Mouse (Mus musculus) liver, embryonic 11.5 days (tissue): Measurements from ENCODE around the gene Rbm19. TPM values are rescaled to one million over a fixed set of nuclear protein-coding genes. Genes with fewer than 3 reads are reported as not detected.
A peak's percentile ranks its signal among the peaks of the same experiment; 100 is the strongest.

Experiments used
- ATAC-seq: fragments of 200-750 bp; cut with Nextera tagmentation; replicated peaks from 2 replicates; pipeline ENCODE4 v1.8.0; 2017; ENCODE audit warnings: moderate number of reproducible peaks, mild to moderate bottlenecking, moderate TSS enrichment, moderate library complexity; ENCODE audit not compliant: low FRiP score
- DNase-seq: peaks from one replicate; pipeline ENCODE4 v3.0.0-alpha.2; 2017; ENCODE audit warnings: low spot score
- H3K27ac ChIP-seq: fragments of 300-500 bp; sonication (generic); 2 replicates; pipeline ENCODE4 v1.5.1; 2014; ENCODE audit warnings: mild to moderate bottlenecking, low read depth, low read length, control low read depth
- H3K27me3 ChIP-seq: fragments of 300-500 bp; sonication (generic); replicated peaks from 2 replicates; pipeline ENCODE4 v1.6.1; 2014; ENCODE audit warnings: low read length, mixed read lengths; ENCODE audit not compliant: control insufficient read depth, insufficient read depth
- H3K36me3 ChIP-seq: fragments of 300-500 bp; sonication (generic); 2 replicates; pipeline ENCODE4 v1.6.1; 2014; ENCODE audit warnings: mild to moderate bottlenecking, low read length, moderate library complexity, mixed read lengths; ENCODE audit not compliant: control insufficient read depth, insufficient read depth
- H3K4me1 ChIP-seq: fragments of 300-500 bp; sonication (generic); replicated peaks from 2 replicates; pipeline ENCODE4 v1.6.1; 2014; ENCODE audit warnings: low read length, mixed read lengths; ENCODE audit not compliant: control insufficient read depth, insufficient read depth
- H3K4me2 ChIP-seq: fragments of 300-500 bp; sonication (generic); 2 replicates; pipeline ENCODE4 v1.6.1; 2014; ENCODE audit warnings: mild to moderate bottlenecking, control low read depth, moderate library complexity
- H3K4me3 ChIP-seq: fragments of 300-500 bp; sonication (generic); 2 replicates; pipeline ENCODE4 v1.5.1; 2014; ENCODE audit warnings: low read depth, low read length, control low read depth
- H3K9ac ChIP-seq: fragments of 300-500 bp; sonication (generic); 2 replicates; pipeline ENCODE4 v1.6.1; 2014; ENCODE audit warnings: low read depth, low read length, control low read depth
- H3K9me3 ChIP-seq: fragments of 300-500 bp; sonication (generic); 2 replicates; pipeline ENCODE4 v1.6.1; 2016; ENCODE audit warnings: low read length, inconsistent platforms, mixed read lengths; ENCODE audit not compliant: control insufficient read depth
- WGBS: fragments of 180-500 bp; shearing (Covaris S2); extraction: QIAGEN DNeasy Blood & Tissue Kit; methylation state at CpG from one replicate; pipeline ENCODE4 v1.1.7; 2014; 5-methylcytosine and 5-hydroxymethylcytosine counted together
- polyA plus RNA-seq: library from polyadenylated mRNA; unstranded; fragments of >200 nt; fragmentation: Nextera tagmentation; extraction: Ambion mirVana; gene quantifications from 2 replicates; pipeline ENCODE4 v1.2.1, GENCODE M21; 2014

Gene Rbm19
- polyA plus RNA-seq, 1 experiment from 2014 or later: 31.8 TPM

DNA sequence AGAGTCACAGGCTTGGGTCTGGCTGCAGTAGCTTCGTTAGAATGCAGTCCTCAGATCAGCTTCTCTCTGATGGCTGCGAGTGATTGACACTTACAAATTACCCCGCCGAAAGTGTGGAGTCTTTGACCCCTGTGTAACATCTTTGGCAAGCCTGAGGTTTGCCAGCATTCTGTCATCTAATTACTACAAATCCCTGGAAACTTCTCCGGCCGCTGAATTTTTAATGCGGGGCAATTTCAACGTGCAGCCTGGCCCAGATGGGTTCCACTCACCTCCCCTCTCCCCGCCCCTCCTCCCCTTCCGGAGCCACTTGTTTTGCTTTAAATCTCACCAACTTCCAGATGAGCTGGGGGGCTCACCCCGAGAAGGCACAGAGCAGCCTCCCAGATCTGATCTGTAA, 94.4 kb downstream of the Rbm19 start:
- H3K36me3 ChIP-seq: no peaks in the 10 kb centered on the region
- no peak overlapping the region for H3K4me3 ChIP-seq
- 13% methylated on average over 11 of the region's 11 CpGs for WGBS
- H3K4me1 ChIP-seq: no peaks in the 10 kb centered on the region
- no peak overlapping the region for H3K27ac ChIP-seq
- no peak overlapping the region for H3K9ac ChIP-seq
- DNase-seq: no peak
- H3K27me3 ChIP-seq: peaks cover 32% of the 10 kb centered on the region
- no peaks in the 10 kb centered on the region for H3K9me3 ChIP-seq
- no peak for ATAC-seq
- H3K4me2 ChIP-seq: peak overlapping the region; percentile 36; the same call in 1 of the 2 replicates

DNA sequence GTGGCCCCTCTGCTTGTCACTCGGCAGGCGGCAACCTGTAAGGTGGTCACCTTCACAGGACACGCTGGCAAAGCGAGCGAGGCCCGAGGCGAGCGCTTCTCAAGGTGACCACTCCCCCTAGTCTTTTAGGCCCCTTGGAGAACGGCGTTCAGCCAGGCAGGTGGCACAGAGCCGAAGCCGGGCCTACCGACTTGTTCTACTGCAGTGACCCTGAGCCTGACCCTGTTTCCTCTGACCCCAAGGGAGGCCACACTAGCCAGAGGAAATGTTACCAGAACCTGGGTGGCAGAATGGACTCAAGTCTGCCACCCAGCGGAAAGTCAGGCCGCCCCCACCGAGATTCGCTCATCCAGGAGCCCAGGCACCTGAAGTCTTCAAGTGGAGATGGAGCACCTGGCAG, 94.9 kb downstream of the Rbm19 start:
- ATAC-seq (no peak), DNase-seq (no peak)
- Histone ChIP-seq H3K9ac (no peak overlapping the region), H3K36me3 (no peaks in the 10 kb centered on the region), H3K9me3 (no peaks in the 10 kb centered on the region), H3K27me3 (peaks cover 32% of the 10 kb centered on the region), H3K4me2 (peak overlapping the region; percentile 36), H3K27ac (no peak overlapping the region), H3K4me1 (no peaks in the 10 kb centered on the region), H3K4me3 (peak overlapping the region; percentile 14; the same call in 1 of the 2 replicates)
- WGBS: 11% methylated on average over 17 of the region's 17 CpGs

DNA sequence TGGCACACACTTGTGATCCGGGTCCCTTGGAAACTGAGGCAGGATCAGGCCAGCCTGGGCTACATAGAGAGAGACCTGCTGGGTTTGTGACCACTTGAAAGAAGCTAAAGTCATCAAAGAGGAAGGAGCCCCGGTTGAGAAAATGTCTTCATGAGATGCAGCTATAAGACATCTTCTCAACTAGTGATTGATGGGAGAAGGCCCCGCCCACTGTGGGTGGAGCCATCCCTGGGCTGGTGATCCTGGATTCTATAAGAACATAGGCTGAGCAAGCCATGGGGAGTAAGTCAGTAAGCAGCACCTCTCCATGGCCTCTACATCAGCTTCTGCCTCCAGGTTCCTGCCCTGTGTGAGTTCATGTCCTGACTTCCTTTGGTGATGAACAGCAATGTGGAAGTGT, 98.2 kb downstream of the Rbm19 start:
- DNase-seq (no peak), ATAC-seq (no peak)
- WGBS: 53% methylated on average over 3 of the region's 3 CpGs
- Histone ChIP-seq H3K9ac (no peak overlapping the region), H3K27me3 (peaks cover 23% of the 10 kb centered on the region), H3K4me1 (no peaks in the 10 kb centered on the region), H3K4me3 (no peak overlapping the region), H3K36me3 (no peaks in the 10 kb centered on the region), H3K27ac (no peak overlapping the region), H3K4me2 (no peak overlapping the region), H3K9me3 (no peaks in the 10 kb centered on the region)

DNA sequence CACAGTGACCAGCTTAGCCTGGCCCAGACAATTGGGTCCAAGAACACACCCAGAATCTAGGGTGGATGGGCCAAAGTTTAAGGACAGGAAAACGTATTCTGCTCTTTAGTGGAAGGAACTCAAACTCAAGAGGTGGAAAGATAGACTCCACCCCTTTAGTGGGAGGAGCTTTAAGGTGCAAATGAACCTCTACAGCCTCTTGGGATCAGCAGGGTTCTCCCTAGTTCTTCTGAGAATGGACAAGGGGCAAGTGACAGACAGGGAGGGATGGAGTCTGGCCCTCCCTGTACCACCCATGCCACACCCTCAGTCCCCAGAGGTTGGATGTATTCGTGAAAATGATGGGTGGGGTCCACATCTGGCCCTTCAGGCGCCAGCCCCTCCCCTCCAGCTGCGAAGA, 105.0 kb downstream of the Rbm19 start:
- H3K4me2 ChIP-seq: no peak overlapping the region

DNA sequence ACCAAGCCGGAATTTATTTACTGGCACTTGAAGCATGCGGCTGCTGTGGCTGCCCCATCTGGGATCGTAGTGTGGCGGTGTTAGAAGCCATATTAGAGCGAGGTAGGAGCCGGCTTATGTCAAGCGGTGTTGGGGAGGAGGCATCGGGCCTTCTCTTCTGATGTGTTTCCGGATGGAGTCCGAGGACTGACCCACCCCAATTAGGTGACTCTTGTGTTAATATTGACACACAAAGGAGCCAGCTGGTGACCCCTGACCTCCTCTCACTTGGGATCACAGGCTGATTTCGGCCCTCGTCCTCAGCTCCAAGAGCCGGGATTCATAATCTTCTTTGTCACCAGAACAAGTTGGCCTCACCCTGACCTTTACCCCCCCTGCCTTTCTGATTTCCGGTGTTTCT, 109.1 kb downstream of the Rbm19 start:
- Histone ChIP-seq H3K36me3 (no peaks in the 10 kb centered on the region), H3K27ac (no peak overlapping the region), H3K9ac (no peak overlapping the region), H3K4me2 (no peak overlapping the region), H3K4me3 (no peak overlapping the region), H3K27me3 (peaks cover 16% of the 10 kb centered on the region), H3K9me3 (no peaks in the 10 kb centered on the region), H3K4me1 (no peaks in the 10 kb centered on the region)
- DNase-seq: no peak
- no peak for ATAC-seq
- 63% methylated on average over 14 of the region's 14 CpGs for WGBS

More for the DNA sequence above, 105.0 kb downstream of the Rbm19 start:
- Histone ChIP-seq H3K27ac (no peak overlapping the region), H3K36me3 (no peaks in the 10 kb centered on the region), H3K27me3 (peaks cover 14% of the 10 kb centered on the region), H3K4me1 (no peaks in the 10 kb centered on the region), H3K9me3 (no peaks in the 10 kb centered on the region), H3K4me3 (no peak overlapping the region), H3K9ac (no peak overlapping the region)
- ATAC-seq (no peak), DNase-seq (no peak)
- 24% methylated on average over 4 of the region's 4 CpGs for WGBS

DNA sequence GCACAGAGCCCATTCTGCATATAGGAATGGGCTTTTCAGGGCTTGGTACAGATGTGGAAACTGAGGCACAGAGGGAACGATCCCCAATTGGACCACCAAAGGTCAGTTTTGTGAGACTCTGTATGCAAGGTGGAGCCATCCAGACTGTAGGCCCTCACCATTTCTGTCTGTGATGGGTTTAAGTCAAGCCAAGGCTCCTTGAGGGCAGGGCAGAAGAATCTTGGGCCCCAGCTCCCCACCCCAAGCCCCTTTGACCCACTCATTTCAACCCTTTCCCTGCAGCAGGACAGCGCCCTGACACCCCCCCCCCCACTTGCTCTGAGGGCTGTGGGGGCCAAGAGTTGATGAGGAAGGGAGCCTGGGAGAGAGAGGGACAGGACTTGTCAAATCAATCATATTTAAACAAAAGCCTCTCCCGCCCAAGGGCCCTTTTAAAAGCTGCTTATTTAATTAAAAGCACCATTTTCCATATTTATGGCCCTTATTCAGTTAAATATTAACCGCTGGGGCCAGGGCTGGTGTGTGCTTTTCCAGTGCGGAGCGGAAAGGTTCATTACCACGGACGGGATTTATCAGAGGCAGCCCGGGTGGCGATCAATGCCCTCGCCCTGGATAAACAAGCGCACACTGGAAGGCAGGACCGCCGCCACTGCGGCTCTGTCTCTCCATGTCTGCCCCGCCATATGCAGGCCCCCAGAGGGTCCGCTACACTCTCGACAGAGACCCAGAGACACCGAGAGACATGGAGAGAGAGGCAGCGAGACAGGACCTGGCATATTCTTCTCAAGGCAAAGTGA, 112.5 kb downstream of the Rbm19 start:
- no peaks in the 10 kb centered on the region for H3K9me3 ChIP-seq
- ATAC-seq (no peak), DNase-seq (no peak)
- H3K27me3 ChIP-seq: peaks cover 11% of the 10 kb centered on the region; the same call in 1 of the 2 replicates
- H3K9ac ChIP-seq: no peak overlapping the region
- H3K4me3 ChIP-seq: no peak overlapping the region
- no peaks in the 10 kb centered on the region; the same call in 1 of the 2 replicates for H3K4me1 ChIP-seq
- WGBS: 44% methylated on average over 20 of the region's 20 CpGs
- H3K36me3 ChIP-seq: no peaks in the 10 kb centered on the region
- no peak overlapping the region for H3K27ac ChIP-seq
- H3K4me2 ChIP-seq: no peak overlapping the region

DNA sequence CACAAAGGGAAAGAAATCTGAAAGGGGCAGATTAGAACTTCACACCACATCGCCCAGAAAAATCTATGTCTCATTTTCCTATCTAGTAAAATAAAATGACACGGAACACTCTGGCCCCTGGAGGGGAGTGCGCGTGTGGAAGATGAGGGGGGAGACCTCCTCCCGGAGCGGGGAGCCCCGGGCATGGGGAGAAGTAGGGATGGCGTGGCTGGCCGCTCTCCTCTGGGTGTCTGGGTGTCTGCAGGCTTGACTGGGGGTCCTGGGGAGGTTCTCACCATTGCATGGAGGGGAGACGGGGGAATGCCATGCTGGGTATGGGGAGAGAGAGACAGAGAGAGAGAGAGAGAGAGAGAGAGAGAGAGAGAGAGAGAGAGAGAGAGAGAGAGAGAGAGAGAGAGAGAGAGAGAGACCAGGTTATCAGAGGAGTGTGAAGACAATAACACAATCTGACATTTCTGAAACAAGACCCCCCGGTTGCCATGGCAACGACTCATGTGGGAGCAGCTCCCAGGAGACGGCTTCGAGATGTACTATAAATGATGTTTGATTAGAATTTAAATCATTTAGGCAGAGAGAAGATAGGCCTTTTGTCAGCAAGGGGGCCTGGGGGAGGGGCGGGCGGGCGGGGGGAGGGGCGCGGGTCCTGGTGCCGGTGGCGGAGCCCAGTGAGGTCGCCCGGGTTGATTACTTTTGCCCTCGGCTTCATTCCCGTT, 115.3 kb downstream of the Rbm19 start:
- Histone ChIP-seq H3K36me3 (no peaks in the 10 kb centered on the region), H3K4me3 (no peak overlapping the region), H3K4me1 (no peaks in the 10 kb centered on the region; the same call in 1 of the 2 replicates), H3K4me2 (peak overlapping the region; percentile 39), H3K9me3 (no peaks in the 10 kb centered on the region), H3K9ac (no peak overlapping the region), H3K27ac (no peak overlapping the region), H3K27me3 (peaks cover 9% of the 10 kb centered on the region; the same call in 1 of the 2 replicates)
- WGBS: 12% methylated on average over 25 of the region's 25 CpGs
- ATAC-seq: no peak
- no peak for DNase-seq

DNA sequence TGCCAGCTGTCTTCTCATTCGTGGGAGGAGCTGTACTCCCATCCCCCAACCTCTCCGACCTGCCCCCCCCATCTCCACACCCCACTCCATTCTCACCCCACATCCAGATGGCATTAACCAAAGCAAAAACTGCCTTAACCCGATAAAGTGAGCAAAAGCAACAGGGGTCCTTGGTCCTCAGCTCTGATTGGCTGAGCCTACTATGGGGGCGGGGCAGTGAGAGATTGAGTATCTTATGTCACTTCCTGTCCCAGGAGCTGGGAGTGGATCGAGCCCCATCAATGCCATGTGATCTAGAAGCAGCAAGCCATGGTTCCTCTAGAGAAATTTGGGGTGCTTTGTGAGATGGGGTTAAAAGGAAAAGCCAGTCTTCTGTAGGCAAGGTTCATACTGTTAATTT, 118.9 kb downstream of the Rbm19 start:
- ATAC-seq (no peak), DNase-seq (no peak)
- Histone ChIP-seq H3K36me3 (no peaks in the 10 kb centered on the region), H3K4me3 (no peak overlapping the region), H3K4me1 (no peaks in the 10 kb centered on the region; the same call in 1 of the 2 replicates), H3K9ac (no peak overlapping the region), H3K27ac (no peak overlapping the region), H3K27me3 (peaks cover 11% of the 10 kb centered on the region), H3K4me2 (no peak overlapping the region), H3K9me3 (no peaks in the 10 kb centered on the region)
- WGBS: 53% methylated on average over 5 of the region's 5 CpGs
